Mouse (Mus musculus): ENCODE measurements at regions not wholly inside any gene's neighbourhood (a gene's known extent, or its start where the extent isn't known, plus 50 kb on each side); places are given as distances from the start of the nearest gene placed in this dataset.
A peak's percentile ranks its signal among the peaks of the same experiment; 100 is the strongest.
"Not testable (repeated sequence)": the region's sequence is repeated elsewhere in the genome, so short reads cannot be mapped to it uniquely, and the experiment has no call there.

- DNase-seq (ENCODE audit: low read depth, low spot score) = peak; percentile 40
Measured at GRCm38 (mm10) chr10:104798816-104799393, 605.1 kb downstream of the Gm4340 start.

- no peak for DNase-seq (ENCODE audit: low read depth, low spot score)
Measured at GRCm38 (mm10) chr10:104804849-104805248, 611.0 kb downstream of the Gm4340 start.

GRCm38 (mm10) chr10:104818252-104818651 lies 624.4 kb downstream of the Gm4340 start:
- DNase-seq (ENCODE audit: low read depth, low spot score) = no peak

- no peak for DNase-seq (ENCODE audit: low read depth, low spot score)
Measured at GRCm38 (mm10) chr10:104851821-104852220, 658.0 kb downstream of the Gm4340 start.

GRCm38 (mm10) chr10:104853111-104853510 lies 659.3 kb downstream of the Gm4340 start:
- no peak for DNase-seq (ENCODE audit: low read depth, low spot score)

- no peak for DNase-seq (ENCODE audit: low read depth, low spot score)
Measured at GRCm38 (mm10) chr10:104878246-104878645, 684.4 kb downstream of the Gm4340 start.

GRCm38 (mm10) chr10:104914201-104914600 lies 660.0 kb downstream of the Tmtc2 start:
- DNase-seq (ENCODE audit: low read depth, low spot score) = no peak

GRCm38 (mm10) chr10:104915521-104915920 lies 658.7 kb downstream of the Tmtc2 start:
- no peak for DNase-seq (ENCODE audit: low read depth, low spot score)

GRCm38 (mm10) chr10:104936660-104937059 lies 637.6 kb downstream of the Tmtc2 start:
- no peak for DNase-seq (ENCODE audit: low read depth, low spot score)

GRCm38 (mm10) chr10:104946372-104946771 lies 627.9 kb downstream of the Tmtc2 start:
- DNase-seq (ENCODE audit: low read depth, low spot score) = no peak

- DNase-seq (ENCODE audit: low read depth, low spot score) = not testable (repeated sequence)
Measured at GRCm38 (mm10) chr10:104948821-104949220, 625.4 kb downstream of the Tmtc2 start.

- DNase-seq (ENCODE audit: low read depth, low spot score) = no peak
Measured at GRCm38 (mm10) chr10:104968381-104968908, 605.8 kb downstream of the Tmtc2 start.

All from brain, embryonic 18.5 days (tissue).